Mouse (Mus musculus): Measurements from ENCODE around the gene Stab2.

DNA sequence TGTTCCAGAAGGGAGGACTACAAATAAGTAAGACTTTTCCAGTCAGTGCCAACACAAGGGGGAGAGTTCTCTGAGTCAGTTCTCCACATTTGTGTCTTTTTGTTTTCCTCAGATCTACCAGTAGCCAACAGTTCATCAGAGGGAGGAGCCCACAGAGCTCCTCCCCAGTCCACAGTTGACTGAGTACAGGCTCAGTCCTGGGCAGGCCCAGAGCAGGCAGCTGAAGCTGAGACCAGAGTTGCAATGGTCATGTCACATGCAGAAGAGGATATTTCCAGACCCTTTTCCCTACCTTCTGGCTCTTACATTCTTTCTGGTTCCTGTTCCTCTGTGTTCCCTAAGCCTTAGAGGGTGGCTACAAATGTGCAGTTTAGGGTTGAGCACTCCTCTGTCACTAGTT, 118.4 kb downstream of the Stab2 start:
- TF ChIP-seq CTCF (IDR thresholded peaks at IDR 0.05; ENCODE audit: control insufficient read depth, insufficient read depth, low read length), result no peak
- no peak for TF ChIP-seq POLR2A (IDR thresholded peaks at IDR 0.05; ENCODE audit: borderline replicate concordance, control insufficient read depth, low read depth, low read length)

Data from bone marrow, adult 2 months (tissue).